Mouse (Mus musculus): ENCODE measurements around the gene St6galnac6. TPM values are rescaled to one million over a fixed set of nuclear protein-coding genes. Genes with fewer than 3 reads are reported as not detected.

Gene St6galnac6
- polyA plus RNA-seq, 1 experiment from 2014 or later: 5.2 TPM

GRCm38 (mm10) chr2:32581450-32582095 lies 17.9 kb upstream of the St6galnac6 start:
- Histone ChIP-seq H3K4me2 (ENCODE audit: low read depth, low read length) (peak overlapping the region; percentile 28; the same call in 1 of the 2 replicates), H3K9me3 (ENCODE audit: control insufficient read depth, low read length) (no peaks in the 10 kb centered on the region), H3K27me3 (ENCODE audit: control insufficient read depth, insufficient read depth, low read length) (no peaks in the 10 kb centered on the region), H3K36me3 (ENCODE audit: control insufficient read depth, insufficient read depth, low read length) (no peaks in the 10 kb centered on the region), H3K4me1 (ENCODE audit: control insufficient read depth, insufficient read depth, low read length) (no peaks in the 10 kb centered on the region), H3K4me3 (ENCODE audit: low read depth, low read length) (0 out of 2 replicates have a peak overlapping the region, but pooled peaks have one; percentile 15), H3K9ac (replicated peaks; ENCODE audit: low read depth, low read length) (no peak overlapping the region), H3K27ac (ENCODE audit: low read depth, low read length) (no peak overlapping the region)
- WGBS: 32% methylated on average over 19 of the region's 19 CpGs
- ATAC-seq (ENCODE audit: low read depth): peak; percentile 52

- WGBS: 15% methylated on average over 37 of the region's 37 CpGs
- Histone ChIP-seq H3K36me3 (ENCODE audit: control insufficient read depth, insufficient read depth, low read length) (no peaks in the 10 kb centered on the region), H3K4me1 (ENCODE audit: control insufficient read depth, insufficient read depth, low read length) (peaks cover 6% of the 10 kb centered on the region; the same call in 1 of the 2 replicates), H3K9me3 (ENCODE audit: control insufficient read depth, low read length) (no peaks in the 10 kb centered on the region), H3K27ac (ENCODE audit: low read depth, low read length) (no peak overlapping the region), H3K27me3 (ENCODE audit: control insufficient read depth, insufficient read depth, low read length) (no peaks in the 10 kb centered on the region), H3K4me2 (ENCODE audit: low read depth, low read length) (peak overlapping the region; percentile 42), H3K4me3 (ENCODE audit: low read depth, low read length) (peak overlapping the region; percentile 9; the same call in 1 of the 2 replicates), H3K9ac (replicated peaks; ENCODE audit: low read depth, low read length) (no peak overlapping the region)
- ATAC-seq (ENCODE audit: low read depth): peak; percentile 76; the same call in 1 of the 2 replicates
Measured at GRCm38 (mm10) chr2:32582830-32583799, 16.4 kb upstream of the St6galnac6 start.

- no peak overlapping the region for H3K4me2 ChIP-seq (ENCODE audit: low read depth, low read length)
- no peak overlapping the region for H3K9ac ChIP-seq (replicated peaks; ENCODE audit: low read depth, low read length)
- H3K4me3 ChIP-seq (ENCODE audit: low read depth, low read length): no peak overlapping the region
- no peaks in the 10 kb centered on the region for H3K36me3 ChIP-seq (ENCODE audit: control insufficient read depth, insufficient read depth, low read length)
- no peaks in the 10 kb centered on the region for H3K27me3 ChIP-seq (ENCODE audit: control insufficient read depth, insufficient read depth, low read length)
- H3K27ac ChIP-seq (ENCODE audit: low read depth, low read length): no peak overlapping the region
- no peak for ATAC-seq (ENCODE audit: low read depth)
- no peaks in the 10 kb centered on the region for H3K9me3 ChIP-seq (ENCODE audit: control insufficient read depth, low read length)
- H3K4me1 ChIP-seq (ENCODE audit: control insufficient read depth, insufficient read depth, low read length): peaks cover 12% of the 10 kb centered on the region; the same call in 1 of the 2 replicates
- WGBS: 85% methylated on average over 7 of the region's 7 CpGs
Measured at GRCm38 (mm10) chr2:32585149-32585714, 14.3 kb upstream of the St6galnac6 start.

GRCm38 (mm10) chr2:32586871-32587351 lies 12.6 kb upstream of the St6galnac6 start, which contains the start of gene St6galnac4:
St6galnac4 (plus strand) TSS chr2:32587095.
- Histone ChIP-seq H3K9me3 (ENCODE audit: control insufficient read depth, low read length) (no peaks in the 10 kb centered on the region), H3K4me1 (ENCODE audit: control insufficient read depth, insufficient read depth, low read length) (peaks cover 12% of the 10 kb centered on the region; the same call in 1 of the 2 replicates), H3K27me3 (ENCODE audit: control insufficient read depth, insufficient read depth, low read length) (no peaks in the 10 kb centered on the region), H3K9ac (replicated peaks; ENCODE audit: low read depth, low read length) (peak within 1 kb of the TSS; percentile 65), H3K4me3 (ENCODE audit: low read depth, low read length) (peak within 1 kb of the TSS; percentile 49), H3K27ac (ENCODE audit: low read depth, low read length) (peak within 1 kb of the TSS; percentile 44; the same call in 1 of the 2 replicates), H3K36me3 (ENCODE audit: control insufficient read depth, insufficient read depth, low read length) (no peaks in the 10 kb centered on the region), H3K4me2 (ENCODE audit: low read depth, low read length) (peak within 1 kb of the TSS; percentile 66)
- peak; percentile 84 for ATAC-seq (ENCODE audit: low read depth)
- WGBS: under 1% methylated on average over 29 of the region's 38 CpGs

GRCm38 (mm10) chr2:32587731-32588321 lies 11.7 kb upstream of the St6galnac6 start:
- Histone ChIP-seq H3K27ac (ENCODE audit: low read depth, low read length) (no peak overlapping the region), H3K4me2 (ENCODE audit: low read depth, low read length) (peak overlapping the region; percentile 66), H3K9ac (replicated peaks; ENCODE audit: low read depth, low read length) (peak overlapping the region; percentile 65), H3K27me3 (ENCODE audit: control insufficient read depth, insufficient read depth, low read length) (no peaks in the 10 kb centered on the region), H3K4me1 (ENCODE audit: control insufficient read depth, insufficient read depth, low read length) (peaks cover 12% of the 10 kb centered on the region; the same call in 1 of the 2 replicates), H3K9me3 (ENCODE audit: control insufficient read depth, low read length) (no peaks in the 10 kb centered on the region), H3K4me3 (ENCODE audit: low read depth, low read length) (peak overlapping the region; percentile 49), H3K36me3 (ENCODE audit: control insufficient read depth, insufficient read depth, low read length) (no peaks in the 10 kb centered on the region)
- 50% methylated on average over 9 of the region's 9 CpGs for WGBS
- no peak for ATAC-seq (ENCODE audit: low read depth)

- Histone ChIP-seq H3K36me3 (ENCODE audit: control insufficient read depth, insufficient read depth, low read length) (no peaks in the 10 kb centered on the region), H3K4me2 (ENCODE audit: low read depth, low read length) (no peak overlapping the region), H3K4me3 (ENCODE audit: low read depth, low read length) (no peak overlapping the region), H3K9ac (replicated peaks; ENCODE audit: low read depth, low read length) (no peak overlapping the region), H3K9me3 (ENCODE audit: control insufficient read depth, low read length) (no peaks in the 10 kb centered on the region), H3K27ac (ENCODE audit: low read depth, low read length) (no peak overlapping the region), H3K27me3 (ENCODE audit: control insufficient read depth, insufficient read depth, low read length) (no peaks in the 10 kb centered on the region), H3K4me1 (ENCODE audit: control insufficient read depth, insufficient read depth, low read length) (peaks cover 12% of the 10 kb centered on the region; the same call in 1 of the 2 replicates)
- ATAC-seq (ENCODE audit: low read depth): no peak
- 70% methylated on average over 11 of the region's 11 CpGs for WGBS
Measured at GRCm38 (mm10) chr2:32589213-32589795, 10.2 kb upstream of the St6galnac6 start.

GRCm38 (mm10) chr2:32590224-32590623 lies 9.3 kb upstream of the St6galnac6 start:
- H3K9ac ChIP-seq (replicated peaks; ENCODE audit: low read depth, low read length): no peak overlapping the region
- no peak overlapping the region for H3K4me2 ChIP-seq (ENCODE audit: low read depth, low read length)
- no peaks in the 10 kb centered on the region for H3K27me3 ChIP-seq (ENCODE audit: control insufficient read depth, insufficient read depth, low read length)
- 77% methylated on average over 10 of the region's 10 CpGs for WGBS
- ATAC-seq (ENCODE audit: low read depth): no peak
- no peak overlapping the region for H3K27ac ChIP-seq (ENCODE audit: low read depth, low read length)
- H3K9me3 ChIP-seq (ENCODE audit: control insufficient read depth, low read length): no peaks in the 10 kb centered on the region
- no peak overlapping the region for H3K4me3 ChIP-seq (ENCODE audit: low read depth, low read length)
- H3K36me3 ChIP-seq (ENCODE audit: control insufficient read depth, insufficient read depth, low read length): no peaks in the 10 kb centered on the region
- peaks cover 12% of the 10 kb centered on the region; the same call in 1 of the 2 replicates for H3K4me1 ChIP-seq (ENCODE audit: control insufficient read depth, insufficient read depth, low read length)

- no peak overlapping the region for H3K9ac ChIP-seq (replicated peaks; ENCODE audit: low read depth, low read length)
- 80% methylated on average over 6 of the region's 6 CpGs for WGBS
- no peaks in the 10 kb centered on the region for H3K9me3 ChIP-seq (ENCODE audit: control insufficient read depth, low read length)
- H3K27me3 ChIP-seq (ENCODE audit: control insufficient read depth, insufficient read depth, low read length): no peaks in the 10 kb centered on the region
- no peak overlapping the region for H3K4me3 ChIP-seq (ENCODE audit: low read depth, low read length)
- H3K27ac ChIP-seq (ENCODE audit: low read depth, low read length): no peak overlapping the region
- H3K4me1 ChIP-seq (ENCODE audit: control insufficient read depth, insufficient read depth, low read length): peaks cover 12% of the 10 kb centered on the region; the same call in 1 of the 2 replicates
- H3K4me2 ChIP-seq (ENCODE audit: low read depth, low read length): no peak overlapping the region
- ATAC-seq (ENCODE audit: low read depth): no peak
- no peaks in the 10 kb centered on the region for H3K36me3 ChIP-seq (ENCODE audit: control insufficient read depth, insufficient read depth, low read length)
Measured at GRCm38 (mm10) chr2:32591249-32591648, 8.3 kb upstream of the St6galnac6 start.

All from neural tube, embryonic 14.5 days (tissue).